Mouse (Mus musculus) large intestine, adult 2 months (tissue): ENCODE measurements at regions not wholly inside any gene's neighbourhood (a gene's known extent, or its start where the extent isn't known, plus 50 kb on each side); places are given as distances from the start of the nearest gene placed in this dataset.
A peak's percentile ranks its signal among the peaks of the same experiment; 100 is the strongest.

Experiments
- DNase-seq: peaks from one replicate; pipeline ENCODE4 v3.0.0-alpha.2; 2012; ENCODE audit warnings: low read depth, low spot score
- WGBS: fragments of 180-500 bp; shearing (Covaris S2); methylation state at CpG from one replicate; pipeline ENCODE4 v1.1.7; 2018; 5-methylcytosine and 5-hydroxymethylcytosine counted together

DNA sequence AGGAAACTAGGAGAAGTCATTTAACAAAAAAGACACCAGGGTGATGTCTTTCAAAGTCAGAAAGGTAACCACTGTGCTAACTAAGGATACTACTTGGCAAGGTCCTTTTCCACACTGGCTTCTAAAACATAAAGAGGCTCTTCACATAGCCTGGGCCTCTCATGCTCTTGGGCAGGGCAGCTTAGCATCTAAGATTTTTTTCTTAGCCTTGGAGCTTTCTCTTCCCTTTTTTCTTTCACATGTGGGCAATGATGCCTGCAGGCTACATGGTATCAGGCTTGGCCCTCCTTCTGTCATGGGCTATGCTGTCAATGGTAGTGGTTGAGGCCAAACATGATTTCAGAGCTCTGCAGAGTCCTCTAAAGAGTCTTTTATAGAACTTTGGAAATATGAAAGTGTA lies 60.6 kb downstream of the Serpinb6d start:
- DNase-seq: no peak

DNA sequence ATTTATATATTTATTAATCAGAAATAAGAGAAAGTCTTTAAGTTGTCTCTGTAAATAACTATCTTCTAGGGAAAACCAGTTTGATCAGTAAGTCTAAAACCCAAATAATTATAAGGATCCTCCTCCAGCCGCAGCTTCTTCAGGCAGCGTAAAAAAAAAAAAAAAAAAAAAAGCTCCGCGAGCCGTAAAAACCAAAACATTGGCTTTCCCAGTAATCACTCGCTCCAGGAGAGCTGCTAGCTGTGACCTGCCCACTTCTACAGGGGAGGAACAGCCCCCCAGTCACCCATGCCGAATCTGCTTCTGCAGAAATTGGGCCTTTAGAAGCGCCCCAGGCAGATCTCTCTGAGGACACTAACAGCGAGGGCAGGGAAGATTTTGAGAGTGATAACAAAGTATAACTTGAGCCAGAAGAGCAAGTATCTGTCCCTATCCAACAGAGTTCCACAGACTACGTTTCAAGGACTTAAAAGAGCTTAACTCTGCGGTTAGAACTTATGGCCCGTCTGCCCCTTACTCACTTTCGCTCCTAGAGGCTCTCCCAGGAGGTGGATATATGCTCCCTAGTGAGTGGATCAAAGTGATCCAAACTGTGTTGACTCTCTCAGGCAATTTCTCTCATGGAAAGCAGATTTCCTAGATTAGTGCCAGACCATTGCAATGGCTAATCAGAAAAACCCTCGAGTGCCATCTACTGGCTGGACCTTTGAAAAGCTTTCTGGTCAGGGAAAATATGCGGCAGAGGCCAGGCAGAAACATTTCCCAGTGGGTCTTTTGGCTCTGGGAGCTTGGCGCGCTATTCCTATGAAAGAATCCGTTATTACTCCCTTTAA lies 80.7 kb downstream of the Serpinb6e start:
- WGBS: 29% methylated on average over 18 of the region's 18 CpGs
- DNase-seq: peak; percentile 14

DNA sequence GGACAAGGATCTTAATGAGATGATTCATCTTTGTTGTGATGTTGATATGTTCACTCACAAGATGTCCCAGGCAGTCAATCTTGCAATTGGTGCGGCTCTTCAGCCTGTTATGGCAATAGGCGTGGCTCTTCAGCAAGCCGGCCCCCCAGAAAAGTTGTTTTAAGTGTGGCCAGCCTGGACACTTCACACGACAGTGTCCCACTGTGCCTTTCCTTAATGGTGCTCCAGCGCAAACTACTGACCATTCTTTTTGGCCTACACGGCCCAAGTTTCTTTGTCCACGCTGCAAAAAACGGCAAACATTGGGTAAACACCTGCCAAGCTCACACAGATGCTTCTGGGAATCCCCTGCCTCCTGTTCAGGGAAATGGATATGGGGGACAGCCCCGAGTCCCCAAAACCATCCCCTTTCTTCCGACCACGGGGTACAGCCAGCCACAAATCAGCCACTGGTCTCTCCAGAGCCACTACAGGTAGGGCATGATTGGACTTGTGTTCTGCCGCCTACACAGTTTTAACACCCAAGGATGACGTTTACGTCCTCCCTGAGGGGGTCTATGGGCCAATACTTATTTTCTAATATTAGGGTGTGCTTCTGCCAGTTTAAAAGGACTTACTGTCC lies 79.8 kb downstream of the Serpinb6e start:
- no peak for DNase-seq

More for the DNA sequence above, 79.8 kb downstream of the Serpinb6e start:
- WGBS: 75% methylated on average over 14 of the region's 14 CpGs
